Mouse (Mus musculus) retina, postnatal 1 day (tissue): ENCODE measurements at regions not wholly inside any gene's neighbourhood (a gene's known extent, or its start where the extent isn't known, plus 50 kb on each side); places are given as distances from the start of the nearest gene placed in this dataset.

Experiments used
- DNase-seq: peaks from one replicate; pipeline ENCODE4 v3.0.0-alpha.2; 2012

DNA sequence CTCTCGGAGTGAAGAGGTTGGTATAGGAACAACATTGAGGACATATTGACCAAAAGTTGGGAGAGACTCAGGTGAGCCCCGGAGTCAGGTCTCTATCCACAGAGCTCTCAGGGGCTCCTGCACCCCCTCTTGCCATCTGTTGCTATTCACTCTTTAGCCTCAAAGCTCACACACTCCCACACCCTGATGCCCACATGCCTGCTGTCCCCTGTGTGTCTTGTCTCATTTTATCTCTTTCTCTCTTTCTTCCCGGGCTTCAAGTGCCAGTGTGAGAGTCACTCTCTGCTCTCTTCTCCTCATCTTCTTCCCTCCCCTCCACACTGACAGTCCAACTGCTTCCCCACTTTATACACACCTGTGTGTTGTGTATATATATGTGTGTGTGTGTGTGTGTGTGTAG is 141.0 kb upstream of the Mdm1 start:
- no peak for DNase-seq

DNA sequence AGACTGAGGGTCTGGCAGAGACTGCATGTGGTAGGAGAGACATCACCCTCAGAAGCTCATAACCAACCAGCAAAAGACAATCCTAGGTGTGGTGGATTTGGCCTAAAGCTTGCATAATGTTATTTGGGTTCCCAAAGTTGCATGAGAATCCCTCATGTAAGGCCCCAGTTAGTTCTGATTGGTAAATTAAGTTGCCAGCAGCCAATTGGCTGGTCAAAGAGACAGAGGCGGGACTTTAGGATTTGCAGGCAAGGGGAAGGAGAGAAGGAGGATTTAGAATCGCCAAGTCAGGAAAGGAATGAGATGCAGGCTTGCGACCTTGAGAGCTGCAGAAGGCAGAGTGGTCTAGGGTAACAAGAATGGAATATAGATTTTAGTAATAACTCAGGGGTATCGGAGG is 140.1 kb upstream of the Mdm1 start:
- peak; percentile 32 for DNase-seq

DNA sequence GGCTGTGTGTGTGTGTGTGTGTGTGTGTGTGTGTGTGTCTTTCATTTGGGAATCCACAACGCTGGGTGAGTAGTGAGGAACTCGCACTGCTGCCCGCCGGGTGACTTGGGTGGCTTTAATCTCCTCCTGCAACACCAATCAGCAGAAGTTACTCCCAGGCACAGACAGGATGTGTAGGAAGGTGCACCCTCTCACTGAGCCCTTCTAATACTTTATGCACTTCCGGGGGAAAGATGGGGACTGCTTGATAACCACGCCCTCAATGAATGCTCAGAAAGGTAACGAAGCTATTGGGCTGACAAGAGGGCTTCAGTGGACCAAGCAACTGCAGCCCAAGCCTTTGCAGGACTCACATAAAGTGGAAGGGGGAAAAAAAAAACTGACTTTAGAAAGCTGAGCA is 139.6 kb upstream of the Mdm1 start:
- no peak for DNase-seq

DNA sequence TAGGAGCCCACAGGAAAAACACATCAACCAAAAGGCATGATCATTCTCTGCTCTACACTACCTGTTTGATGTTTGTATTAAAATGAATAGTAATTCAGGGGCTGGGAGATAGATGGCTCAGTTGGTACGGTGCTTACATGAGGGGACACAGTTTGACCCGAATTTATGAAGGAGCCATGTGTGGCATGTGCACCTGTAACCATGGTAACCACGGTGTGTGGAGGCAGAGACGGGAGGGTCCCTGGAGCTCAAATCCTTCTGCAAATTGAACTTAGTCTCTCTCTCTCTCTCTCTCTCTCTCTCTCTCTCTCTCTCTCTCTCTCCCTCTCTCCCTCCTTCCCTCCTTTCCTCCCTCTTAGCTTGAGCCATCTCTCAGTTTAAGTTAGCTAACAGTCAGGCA is 139.1 kb upstream of the Mdm1 start:
- DNase-seq = no peak

DNA sequence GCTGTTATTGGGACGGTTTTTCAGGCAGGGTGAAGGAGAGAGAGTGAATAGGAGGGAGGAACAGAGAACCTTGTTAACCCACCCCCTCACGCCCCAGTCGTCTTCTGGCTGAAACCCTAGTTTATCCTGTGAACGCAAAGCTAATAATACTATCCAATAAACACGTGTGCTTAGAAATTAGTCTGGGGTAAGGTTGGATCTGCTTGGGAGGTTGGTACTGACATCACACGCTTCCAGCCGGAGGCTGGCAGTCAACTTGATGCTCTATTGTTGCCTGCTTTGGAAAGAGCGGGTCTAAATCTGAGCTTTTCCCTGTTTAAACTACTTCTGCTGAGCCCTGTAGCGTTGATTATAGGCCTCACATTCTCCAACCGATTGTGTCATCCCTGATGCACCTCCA is 138.4 kb upstream of the Mdm1 start:
- DNase-seq = no peak

DNA sequence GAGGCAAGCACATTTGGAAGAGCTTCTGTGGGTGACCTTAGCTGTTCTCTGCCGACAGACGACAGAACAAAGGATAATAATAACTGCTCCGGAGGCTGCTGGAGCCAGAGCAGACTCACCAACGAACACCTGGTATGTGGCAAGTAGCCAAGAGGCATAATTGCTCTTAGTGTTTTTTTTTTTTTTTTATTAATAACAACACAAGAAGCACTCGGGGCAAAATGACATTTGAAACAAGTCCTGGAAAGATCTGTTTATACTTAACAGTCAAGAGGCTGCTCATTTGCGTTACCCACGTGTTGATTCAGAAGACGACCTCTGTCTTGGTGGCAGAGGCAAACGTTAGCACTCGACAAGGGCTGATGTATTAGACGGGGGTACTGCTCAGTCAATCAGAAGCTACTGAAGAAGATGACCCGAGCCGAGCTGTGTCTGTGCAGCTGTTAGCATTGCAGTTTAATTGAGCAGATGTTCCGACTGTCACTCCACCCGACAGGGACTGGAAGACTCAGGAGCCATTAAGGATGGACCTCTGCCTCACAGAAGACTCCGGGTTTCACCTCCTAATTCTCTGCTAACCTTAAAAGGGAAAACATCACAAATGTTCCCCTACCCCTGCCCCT is 137.8 kb upstream of the Mdm1 start:
- peak; percentile 48 for DNase-seq

DNA sequence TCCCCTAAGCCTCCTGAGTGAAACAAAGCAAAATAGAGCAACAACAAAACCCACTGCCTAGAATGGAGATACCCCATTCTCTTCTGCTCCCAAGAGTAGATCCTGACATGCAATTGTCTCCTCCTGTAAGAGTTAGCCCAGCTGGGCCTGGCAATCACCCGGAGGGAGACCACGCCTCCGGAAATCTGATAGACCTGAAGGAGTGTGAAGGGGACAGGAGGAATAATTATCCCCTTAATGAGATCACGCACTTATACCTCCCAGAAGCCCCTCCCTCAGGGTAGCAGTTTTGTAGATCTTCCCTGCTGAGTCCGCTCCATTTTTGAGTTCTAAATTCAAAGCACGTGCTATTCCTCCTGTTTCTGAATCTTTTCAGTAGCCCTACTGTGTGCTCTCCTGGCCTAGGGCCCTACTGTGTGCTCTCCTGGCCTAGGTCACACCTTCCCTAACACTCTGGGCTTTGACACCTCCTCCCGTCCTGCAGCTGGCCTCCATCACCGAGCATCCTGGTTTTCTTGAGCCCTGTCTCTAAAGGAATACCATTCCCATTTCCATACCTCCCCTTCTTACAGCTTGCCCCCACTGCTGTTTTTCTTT is 137.2 kb upstream of the Mdm1 start:
- DNase-seq = peak; percentile 61

DNA sequence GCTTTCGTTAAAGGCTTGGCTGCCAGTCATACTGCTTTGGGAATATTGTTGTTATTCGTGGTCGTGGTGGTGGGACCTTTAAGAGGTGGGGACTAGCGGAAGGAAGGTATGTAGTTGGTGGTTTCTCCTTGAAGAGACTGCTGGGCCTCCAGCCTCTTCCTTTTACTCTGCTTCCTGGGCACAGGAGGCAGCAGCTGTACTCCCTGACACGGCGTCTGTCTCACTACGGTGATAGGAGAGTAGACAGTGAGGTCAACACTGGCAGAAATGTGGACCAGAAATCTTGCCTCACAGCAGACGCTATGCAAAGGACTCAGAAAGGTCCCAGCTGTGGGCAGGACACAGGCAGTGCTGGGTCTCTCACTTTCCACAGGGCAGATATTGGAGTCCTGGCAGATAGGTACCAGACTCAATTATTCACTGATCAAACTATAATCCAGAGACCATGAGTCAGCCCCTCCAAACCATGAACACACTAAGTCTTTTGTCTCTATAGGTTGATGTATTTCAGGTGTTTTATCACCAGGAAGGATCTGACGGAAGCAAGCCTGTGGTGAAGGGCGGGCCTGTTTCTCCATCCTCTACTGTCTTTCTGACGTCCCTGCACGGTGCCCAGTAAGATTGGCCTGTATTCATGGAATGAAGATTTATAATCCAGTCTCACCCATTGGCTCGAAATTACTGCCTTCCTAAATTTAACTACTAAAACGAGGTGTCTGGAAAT is 134.6 kb upstream of the Mdm1 start:
- no peak for DNase-seq

DNA sequence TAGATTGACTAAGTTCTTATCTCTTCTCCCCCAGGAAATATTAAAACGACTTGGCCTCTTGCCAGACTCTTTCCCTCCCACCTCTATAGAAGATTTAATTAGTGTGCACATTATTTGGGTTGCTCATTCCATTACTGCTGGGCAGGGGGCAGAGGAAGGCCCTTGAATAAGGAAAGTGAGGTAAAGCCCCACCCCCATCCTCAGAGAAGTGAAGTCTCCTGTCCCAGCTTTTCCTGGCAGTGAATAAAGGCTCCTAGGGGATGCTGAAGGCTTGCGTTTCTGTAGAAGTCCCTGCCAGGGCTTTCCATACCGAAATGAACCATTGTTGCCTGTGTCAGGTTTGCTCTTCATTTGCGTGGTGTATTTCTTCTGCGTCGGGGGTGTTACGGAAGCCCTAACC is 133.8 kb upstream of the Mdm1 start:
- DNase-seq = no peak

DNA sequence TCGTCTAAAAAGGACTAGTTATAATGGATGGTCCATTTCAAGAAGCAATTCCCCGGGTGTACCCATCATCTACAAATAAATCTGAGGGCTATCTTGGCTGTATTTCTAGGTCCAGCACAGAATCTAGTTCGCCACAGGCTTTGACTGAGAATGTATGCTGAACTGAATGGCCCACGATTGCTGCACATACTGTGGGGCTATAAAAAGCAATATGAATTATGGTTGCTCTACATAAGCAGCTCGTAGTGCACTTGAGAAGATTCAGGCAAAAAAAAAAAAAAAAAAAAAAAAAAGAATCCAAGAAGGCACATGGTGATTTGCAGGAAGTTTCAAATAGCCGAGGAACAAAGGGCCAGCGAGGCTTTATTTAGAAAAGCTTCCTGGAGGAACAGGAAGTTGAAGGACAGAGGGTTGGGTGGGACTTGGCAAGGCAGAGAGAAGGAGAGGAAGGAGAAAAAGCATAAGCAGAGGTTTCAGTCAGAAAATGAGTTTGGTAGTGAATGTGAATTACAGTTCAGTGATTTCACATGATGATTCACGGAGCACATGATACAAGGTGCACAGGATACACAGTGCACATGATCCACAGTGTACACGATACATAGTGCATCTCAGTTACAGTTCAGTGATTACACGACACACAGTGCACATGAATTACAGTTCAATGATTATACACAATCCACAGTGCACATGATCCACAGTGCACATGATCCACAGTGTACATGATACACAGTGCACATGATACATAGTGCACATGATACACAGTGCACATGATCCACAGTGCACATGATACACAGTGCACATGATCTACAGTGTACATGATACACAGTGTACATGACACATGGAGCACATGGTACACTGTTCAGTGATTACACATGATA is 129.7 kb upstream of the Mdm1 start:
- no peak for DNase-seq

DNA sequence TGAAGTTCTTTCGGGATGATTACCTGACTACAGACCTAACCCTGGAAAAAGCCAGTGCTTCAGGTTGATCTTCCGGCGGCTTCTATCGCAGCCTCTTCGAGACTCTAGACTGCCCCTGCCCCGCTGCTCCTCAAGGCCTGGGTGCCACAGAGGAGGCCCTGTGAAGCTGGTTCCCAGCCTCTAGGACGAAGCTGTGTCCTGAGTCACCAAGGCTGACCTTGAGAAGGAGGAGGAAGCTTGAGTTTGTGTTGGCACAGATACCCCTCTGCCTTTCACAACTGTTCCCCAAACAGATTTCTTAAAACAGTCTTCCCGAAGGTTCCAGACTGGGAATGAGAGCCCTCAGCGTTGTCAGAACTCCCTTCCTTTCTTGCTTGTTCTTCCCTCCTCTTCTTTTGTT is 112.8 kb upstream of the Mdm1 start:
- DNase-seq = no peak

DNA sequence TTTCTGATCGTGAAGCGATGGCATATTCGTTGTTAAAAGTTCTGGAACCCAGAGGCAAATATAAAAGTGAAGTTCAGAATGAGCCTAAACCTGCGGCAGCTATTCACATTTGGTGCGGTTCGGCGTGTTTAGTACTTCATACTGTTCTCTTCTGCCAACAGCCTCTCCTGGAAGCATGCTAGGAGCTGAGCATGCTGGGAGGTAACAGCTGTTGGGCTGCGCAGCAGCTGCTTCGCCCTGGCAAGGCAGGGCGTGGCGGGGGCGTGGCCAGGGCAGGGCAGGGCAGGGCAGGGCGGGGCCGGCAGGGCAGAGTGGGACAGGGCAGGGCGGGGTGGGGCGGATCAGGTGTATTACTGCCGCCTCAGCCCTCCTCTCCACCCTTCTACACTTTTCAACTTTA is 107.2 kb upstream of the Mdm1 start:
- no peak for DNase-seq

DNA sequence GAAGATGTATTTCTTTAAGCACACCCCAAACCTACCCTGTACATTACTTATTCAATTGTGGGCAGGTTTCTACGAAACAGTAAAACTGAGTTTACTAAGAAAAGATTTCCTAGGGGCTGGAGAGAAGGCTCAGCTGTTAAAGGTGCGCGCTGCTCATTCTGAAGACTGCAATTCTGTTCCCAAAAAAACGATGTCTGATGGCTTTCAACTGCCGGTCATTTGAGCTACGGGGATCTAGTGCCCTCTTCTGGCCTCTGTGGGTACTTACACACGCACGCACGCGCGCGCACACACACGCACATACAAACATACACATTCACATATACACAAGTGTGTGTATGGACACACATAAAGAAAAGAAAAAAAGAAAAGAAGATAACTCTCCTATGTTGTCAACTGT is 106.6 kb upstream of the Mdm1 start:
- no peak for DNase-seq

DNA sequence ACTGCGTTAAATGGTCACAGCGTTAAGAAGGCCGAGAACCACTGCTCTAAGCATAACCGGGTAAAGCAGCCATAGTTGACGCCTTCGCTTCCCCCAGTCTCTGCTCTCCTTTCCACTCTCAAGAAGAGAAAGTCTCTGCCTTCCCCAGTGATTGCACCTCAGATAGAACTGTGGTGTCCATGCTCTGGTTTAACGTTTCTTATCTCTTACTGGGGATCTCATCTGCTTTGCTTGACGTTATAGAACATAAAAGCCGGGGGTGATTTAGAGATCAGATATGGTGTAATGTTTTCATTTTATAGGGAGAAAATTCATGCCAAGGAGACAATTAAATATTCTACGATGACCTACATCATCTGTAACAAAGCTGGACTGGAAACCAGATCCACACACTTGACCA is 103.1 kb upstream of the Mdm1 start:
- DNase-seq = no peak

DNA sequence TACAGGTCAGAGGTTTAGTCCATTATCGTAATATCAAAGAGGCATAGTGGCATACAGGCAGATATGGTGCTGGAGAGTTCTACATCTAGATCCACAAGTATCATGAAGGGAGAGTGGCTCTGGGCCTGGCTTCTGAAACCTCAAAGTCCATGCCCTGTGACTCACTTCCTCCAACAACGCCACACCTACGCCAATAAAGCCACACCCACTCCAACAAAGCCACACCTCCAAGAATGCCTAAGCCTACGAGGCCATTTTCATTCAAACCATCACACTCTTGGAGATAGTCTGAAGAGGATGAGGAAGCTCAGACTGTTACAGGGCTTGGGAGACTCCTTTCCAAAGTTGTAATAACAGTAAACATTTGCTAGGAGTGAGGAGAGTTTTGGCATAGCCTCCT is 102.6 kb upstream of the Mdm1 start:
- no peak for DNase-seq

DNA sequence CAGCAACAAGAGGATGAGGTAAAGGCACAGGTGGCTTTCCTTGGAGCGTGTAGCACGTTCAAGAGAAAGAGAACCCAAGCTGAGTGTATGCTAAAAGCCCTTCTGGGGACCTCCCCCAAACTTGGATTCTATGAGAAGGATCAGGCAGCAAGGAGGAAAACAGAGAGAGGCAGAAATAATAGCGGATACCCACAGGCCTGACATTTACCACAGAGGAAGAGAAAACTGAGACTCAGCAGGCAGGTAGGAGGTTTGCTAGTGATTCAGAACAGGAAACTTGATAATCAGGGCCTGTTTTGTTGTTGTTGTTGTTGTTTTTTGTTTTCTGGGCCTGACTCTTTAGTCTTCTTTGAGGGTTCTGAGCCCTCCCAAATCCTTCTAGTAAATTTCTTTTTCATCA is 100.5 kb upstream of the Mdm1 start:
- no peak for DNase-seq

DNA sequence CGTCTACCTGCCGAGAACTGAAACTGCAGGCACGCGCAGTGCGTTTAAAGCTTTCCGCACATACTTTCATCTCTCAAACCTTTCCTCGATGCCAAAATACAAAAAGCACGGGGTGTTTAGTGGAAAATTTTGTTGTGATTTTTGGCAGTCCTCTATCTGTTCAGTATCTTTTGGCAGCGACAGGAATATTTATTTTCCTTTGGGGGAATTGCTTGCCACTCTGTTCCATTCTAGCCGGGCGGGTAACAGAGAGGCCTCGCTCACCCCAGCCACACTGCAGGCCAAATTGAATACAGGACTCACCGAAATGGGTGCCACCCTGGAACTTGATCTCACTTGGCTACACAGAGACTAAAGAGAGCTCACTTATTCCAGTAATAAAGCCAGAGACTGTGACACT is 97.8 kb upstream of the Mdm1 start:
- DNase-seq = no peak

DNA sequence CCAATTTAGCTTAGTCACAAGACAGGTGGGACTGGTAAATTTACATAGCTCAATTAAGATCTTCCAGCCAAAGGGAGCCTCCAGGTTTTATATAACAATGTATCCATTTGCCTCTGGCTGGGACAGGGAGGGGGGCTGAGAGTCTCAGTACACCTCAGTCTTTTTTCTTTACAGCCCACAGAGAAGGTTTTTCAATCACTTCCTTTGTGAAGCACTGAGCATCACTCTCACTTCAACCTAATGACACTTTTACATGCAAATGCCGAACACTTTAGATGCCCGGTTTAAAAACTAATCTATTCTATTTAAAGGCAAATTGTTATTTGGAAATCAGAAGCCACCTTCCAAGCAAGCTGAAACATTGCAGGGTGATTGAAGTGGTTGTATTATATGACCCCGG is 96.8 kb upstream of the Mdm1 start:
- no peak for DNase-seq

DNA sequence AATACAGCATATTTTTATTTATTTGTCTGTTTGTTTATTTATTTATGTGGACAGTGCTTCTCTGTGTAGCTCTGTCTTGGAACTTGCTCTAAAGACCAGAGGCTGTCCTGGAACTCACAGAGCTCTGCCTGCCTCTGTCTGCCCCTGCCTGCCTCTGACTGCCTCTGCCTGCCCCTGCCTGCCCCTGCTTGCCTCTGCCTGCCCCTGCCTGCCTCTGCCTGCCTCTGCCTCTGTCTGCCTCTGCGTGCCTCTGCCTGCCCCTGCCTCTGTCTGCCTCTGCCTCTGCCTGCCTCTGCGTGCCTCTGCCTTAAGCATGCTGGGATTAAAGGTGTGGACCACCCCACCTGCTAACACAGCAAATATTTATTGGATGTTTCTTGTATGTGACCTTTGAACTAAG is 96.2 kb upstream of the Mdm1 start:
- no peak for DNase-seq

DNA sequence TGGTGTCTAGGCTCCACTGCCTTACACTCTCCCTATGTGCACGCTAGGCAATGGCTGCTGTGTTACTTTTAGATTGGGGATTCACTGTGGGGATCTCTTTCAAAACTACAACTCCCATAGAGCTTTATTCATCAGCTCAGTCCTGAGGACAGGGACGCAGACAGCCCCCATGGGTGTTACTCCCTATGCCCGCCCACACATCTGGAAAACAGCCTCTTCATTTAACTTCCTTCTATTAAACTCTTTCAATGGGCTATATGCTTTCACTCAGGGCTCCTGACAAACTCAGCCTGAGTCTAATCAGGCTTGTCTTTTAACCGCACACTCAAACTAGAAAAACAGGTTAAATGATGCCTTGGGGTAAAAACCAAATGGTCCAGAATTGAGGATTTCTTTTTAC is 95.3 kb upstream of the Mdm1 start:
- no peak for DNase-seq

DNA sequence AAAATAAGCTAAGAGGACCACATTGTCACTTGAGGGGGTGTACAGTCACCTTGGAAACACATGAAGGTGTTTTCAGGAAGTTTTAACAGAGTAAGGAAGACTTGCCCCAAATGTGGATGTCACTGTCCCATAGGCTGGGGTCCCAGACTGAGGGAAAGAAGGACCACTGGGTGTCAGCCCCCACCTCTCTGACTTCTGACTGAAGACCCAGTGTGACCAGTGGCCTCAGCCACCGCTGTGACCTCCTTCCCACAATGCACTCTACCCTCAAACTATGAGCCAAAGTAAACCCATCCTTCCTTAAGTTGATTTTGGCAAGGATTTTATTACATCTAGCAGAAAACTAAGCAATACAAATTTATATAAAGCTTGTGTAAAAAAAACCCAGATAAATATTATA is 94.8 kb upstream of the Mdm1 start:
- DNase-seq = no peak

DNA sequence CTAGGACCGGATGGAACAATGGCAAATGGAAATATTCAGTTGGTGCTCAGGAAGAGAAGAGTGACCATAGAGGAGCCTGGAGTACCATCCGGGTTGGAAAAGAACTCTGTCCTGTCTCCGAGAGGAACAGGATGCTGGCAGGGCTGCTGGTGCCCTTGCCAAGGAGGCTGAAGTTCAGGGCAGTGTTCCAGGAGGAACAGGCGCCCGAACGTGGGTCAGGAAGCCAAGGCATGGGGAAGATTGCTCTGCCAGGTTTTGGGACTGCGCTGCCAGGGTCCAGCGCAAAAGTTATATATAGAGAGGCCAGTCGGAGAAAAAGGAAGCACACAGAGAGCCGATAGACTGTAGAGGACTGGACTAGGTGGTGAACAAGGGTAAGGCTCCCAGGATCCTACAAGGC is 92.3 kb upstream of the Mdm1 start:
- DNase-seq = no peak

DNA sequence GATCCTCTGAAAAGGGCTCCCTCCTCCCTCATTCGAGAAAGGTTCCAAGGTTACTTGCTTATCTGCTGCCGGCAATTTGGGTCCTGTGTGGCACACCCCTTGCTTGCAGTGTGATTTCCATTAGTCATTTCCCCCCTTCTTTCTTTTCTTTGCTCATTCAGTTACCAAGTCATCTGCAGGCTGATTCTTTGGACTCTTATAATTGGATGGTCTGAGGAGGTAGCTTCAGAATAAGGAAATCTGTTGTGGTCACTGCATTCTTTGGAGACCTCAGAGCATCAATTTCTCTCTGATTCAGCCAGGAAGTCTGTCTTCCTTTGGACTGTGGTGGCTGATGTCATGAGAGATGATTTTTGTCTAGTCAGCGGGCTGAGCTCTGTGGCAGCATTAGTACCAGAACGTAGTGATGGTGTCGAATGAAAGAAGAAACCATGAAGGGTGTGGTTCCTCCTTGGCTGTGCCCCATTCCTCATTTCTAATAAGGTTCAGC is 91.4 kb upstream of the Mdm1 start:
- DNase-seq = no peak

DNA sequence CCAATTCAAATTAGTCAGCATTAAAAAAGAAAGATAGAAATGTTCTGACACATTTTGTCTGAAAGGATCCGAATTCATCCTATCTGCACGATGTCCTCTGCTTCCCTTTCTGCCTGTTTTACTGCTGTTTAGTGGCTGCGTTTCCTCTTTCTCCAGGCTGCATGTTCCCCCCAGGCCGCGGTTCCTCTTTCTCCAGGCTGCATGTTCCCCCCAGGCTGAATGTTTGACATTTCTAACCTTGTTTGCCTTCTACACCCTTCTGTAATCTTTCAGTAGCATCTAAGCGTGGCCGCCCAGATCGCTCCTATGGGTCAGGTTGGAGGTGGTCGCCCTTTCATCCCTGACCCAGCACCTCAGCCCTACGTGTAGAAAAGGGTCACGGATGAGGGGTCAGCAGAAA is 89.6 kb upstream of the Mdm1 start:
- DNase-seq = no peak
